Mouse (Mus musculus) heart, embryonic 10.5 days (tissue): ENCODE measurements around the gene Sntb2. TPM values are rescaled to one million over a fixed set of nuclear protein-coding genes. Genes with fewer than 3 reads are reported as not detected.
"Not testable (repeated sequence)": the region's sequence is repeated elsewhere in the genome, so short reads cannot be mapped to it uniquely, and the experiment has no call there.

ENCODE experiments used
- DNase-seq: peaks from one replicate; pipeline ENCODE4 v3.0.0-alpha.2; 2017; ENCODE audit warnings: low spot score
- H3K27ac ChIP-seq: fragments of 300-500 bp; sonication (generic); 2 replicates; pipeline ENCODE4 v1.5.1; 2016; ENCODE audit warnings: mild to moderate bottlenecking
- H3K27me3 ChIP-seq: fragments of 300-500 bp; sonication (generic); 2 replicates; pipeline ENCODE4 v1.6.1; 2016; ENCODE audit warnings: mild to moderate bottlenecking; ENCODE audit not compliant: poor library complexity, insufficient read depth, severe bottlenecking
- H3K36me3 ChIP-seq: fragments of 300-500 bp; sonication (generic); 2 replicates; pipeline ENCODE4 v1.6.1; 2016; ENCODE audit warnings: mild to moderate bottlenecking, moderate library complexity
- H3K4me1 ChIP-seq: fragments of 300-500 bp; sonication (generic); 2 replicates; pipeline ENCODE4 v1.6.1; 2016; ENCODE audit warnings: mild to moderate bottlenecking
- H3K4me3 ChIP-seq: fragments of 300-500 bp; sonication (generic); 2 replicates; pipeline ENCODE4 v1.5.1; 2016; ENCODE audit warnings: mild to moderate bottlenecking, moderate library complexity
- H3K9me3 ChIP-seq: fragments of 300-500 bp; sonication (generic); 2 replicates; pipeline ENCODE4 v1.6.1; 2016; ENCODE audit warnings: mild to moderate bottlenecking, moderate library complexity
- WGBS: fragments of 180-500 bp; shearing (Covaris S2); methylation state at CpG from one replicate; pipeline ENCODE4 v1.1.7; 2016; 5-methylcytosine and 5-hydroxymethylcytosine counted together
- polyA plus RNA-seq: library from polyadenylated mRNA; unstranded; fragments of >200 nt; fragmentation: Nextera tagmentation; extraction: Ambion mirVana; gene quantifications from 2 replicates; pipeline ENCODE4 v1.2.1, GENCODE M21; 2016

The Sntb2 gene
- polyA plus RNA-seq, 1 experiment from 2014 or later = 9.8 TPM

DNA sequence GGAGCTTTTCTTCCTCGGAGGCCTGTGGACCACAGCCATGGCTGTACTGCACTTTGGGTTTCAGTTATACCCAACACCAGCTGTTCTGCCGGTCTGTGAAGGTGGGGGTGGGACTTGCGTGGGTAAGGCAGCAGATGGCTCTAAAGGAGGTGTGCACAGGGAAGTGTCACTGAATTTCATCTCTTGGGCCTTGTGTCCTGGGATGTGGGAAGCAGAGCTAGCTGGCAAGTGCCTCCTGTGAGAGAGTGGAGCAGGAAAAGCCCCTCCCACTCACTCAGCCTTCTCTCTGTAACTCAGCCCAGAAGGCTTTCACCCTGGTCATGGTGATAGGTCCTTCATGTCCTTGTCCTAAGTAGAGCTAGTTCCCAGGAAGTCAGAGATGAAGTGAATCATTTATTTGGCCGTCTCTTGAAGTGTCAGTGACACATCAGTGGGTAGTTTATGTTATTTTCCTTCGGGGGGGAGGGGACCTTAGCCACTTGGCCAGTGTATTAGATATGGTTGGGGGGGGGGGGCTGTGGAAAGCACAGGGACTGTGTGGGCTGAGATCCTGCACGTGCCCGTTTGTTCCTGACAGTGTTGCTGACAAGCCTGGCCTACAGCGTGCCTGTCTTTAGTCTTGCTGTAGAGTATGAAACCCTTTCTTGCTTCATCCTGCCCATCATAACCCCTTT lies 15.7 kb upstream of the Sntb2 start:
- no peak overlapping the region for H3K4me3 ChIP-seq
- H3K36me3 ChIP-seq = peaks cover 87% of the 10 kb centered on the region
- H3K4me1 ChIP-seq = peaks cover 4% of the 10 kb centered on the region; the same call in 1 of the 2 replicates
- DNase-seq = no peak
- no peaks in the 10 kb centered on the region for H3K27me3 ChIP-seq
- 93% methylated on average over 8 of the region's 8 CpGs for WGBS
- no peak overlapping the region for H3K27ac ChIP-seq
- no peaks in the 10 kb centered on the region for H3K9me3 ChIP-seq

DNA sequence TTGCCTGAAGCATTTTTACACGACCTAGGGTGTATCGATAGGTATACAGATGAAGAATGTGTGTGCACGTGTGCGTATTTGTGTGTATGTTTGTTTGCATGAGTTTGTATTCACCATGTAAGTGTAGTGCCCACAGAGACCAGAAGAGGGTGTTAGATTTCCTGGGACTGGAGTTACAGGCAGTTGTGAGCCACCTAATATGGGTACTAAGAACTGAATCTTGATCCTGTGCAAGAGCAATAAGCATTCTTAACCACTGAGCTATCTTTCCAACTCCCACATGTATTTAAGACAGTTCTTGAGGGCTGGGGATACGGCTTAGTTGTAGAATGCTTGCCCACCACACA lies 15.2 kb upstream of the Sntb2 start:
- DNase-seq = no peak
- Histone ChIP-seq H3K36me3 (peaks cover 81% of the 10 kb centered on the region), H3K9me3 (no peaks in the 10 kb centered on the region), H3K27ac (no peak overlapping the region), H3K27me3 (no peaks in the 10 kb centered on the region), H3K4me1 (peaks cover 4% of the 10 kb centered on the region; the same call in 1 of the 2 replicates), H3K4me3 (no peak overlapping the region)
- 95% methylated on average over 5 of the region's 5 CpGs for WGBS

DNA sequence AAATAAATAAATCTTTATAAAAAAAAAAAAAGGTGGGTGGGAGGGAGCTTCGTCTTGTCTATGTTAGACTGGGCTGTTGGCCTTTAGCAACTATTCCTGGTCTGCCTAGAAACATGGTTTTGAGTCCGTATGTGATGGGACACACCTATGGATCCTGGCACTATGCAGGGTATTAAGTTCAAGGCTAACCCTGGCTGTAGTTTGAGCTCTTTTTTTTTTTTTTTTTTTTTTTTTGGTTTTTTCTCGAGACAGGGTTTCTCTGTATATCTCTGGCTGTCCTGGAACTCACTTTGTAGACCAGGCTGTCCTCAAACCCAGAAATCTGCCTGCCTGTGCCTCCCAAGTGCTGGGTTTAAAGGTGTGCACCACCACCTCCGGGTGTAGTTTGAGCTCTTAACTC lies 11.5 kb upstream of the Sntb2 start:
- Histone ChIP-seq H3K9me3 (no peaks in the 10 kb centered on the region), H3K36me3 (peaks cover 45% of the 10 kb centered on the region), H3K27me3 (no peaks in the 10 kb centered on the region), H3K4me3 (no peak overlapping the region), H3K4me1 (peaks cover 4% of the 10 kb centered on the region; the same call in 1 of the 2 replicates), H3K27ac (no peak overlapping the region)
- WGBS = 87% methylated on average over 4 of the region's 4 CpGs
- no peak for DNase-seq

DNA sequence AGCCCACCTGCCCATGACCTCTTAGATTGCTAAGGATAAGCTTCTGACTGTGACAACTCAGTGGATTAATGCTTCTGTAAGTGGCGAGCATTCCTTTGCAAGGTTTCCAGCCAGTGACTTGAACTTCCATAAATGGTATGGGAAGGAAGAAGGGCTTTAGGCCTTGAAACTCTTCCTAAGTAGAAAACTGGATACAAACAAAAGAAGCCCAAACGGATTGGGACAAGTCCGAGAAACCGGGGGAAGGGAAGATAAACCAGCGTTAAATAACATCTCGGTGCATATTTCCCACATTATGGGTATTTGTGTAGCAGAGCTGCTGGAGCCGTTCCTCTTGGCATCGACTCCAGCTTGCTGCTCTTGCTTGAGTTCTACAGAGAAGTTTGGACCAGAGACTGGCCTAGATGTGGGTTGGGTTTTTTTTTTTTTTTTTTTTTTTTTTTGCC lies 10.6 kb upstream of the Sntb2 start:
- peaks cover 4% of the 10 kb centered on the region; the same call in 1 of the 2 replicates for H3K4me1 ChIP-seq
- peaks cover 36% of the 10 kb centered on the region for H3K36me3 ChIP-seq
- no peaks in the 10 kb centered on the region for H3K9me3 ChIP-seq
- no peak overlapping the region for H3K27ac ChIP-seq
- WGBS = 77% methylated on average over 8 of the region's 8 CpGs
- no peaks in the 10 kb centered on the region for H3K27me3 ChIP-seq
- no peak overlapping the region for H3K4me3 ChIP-seq
- peak; percentile 46 for DNase-seq

DNA sequence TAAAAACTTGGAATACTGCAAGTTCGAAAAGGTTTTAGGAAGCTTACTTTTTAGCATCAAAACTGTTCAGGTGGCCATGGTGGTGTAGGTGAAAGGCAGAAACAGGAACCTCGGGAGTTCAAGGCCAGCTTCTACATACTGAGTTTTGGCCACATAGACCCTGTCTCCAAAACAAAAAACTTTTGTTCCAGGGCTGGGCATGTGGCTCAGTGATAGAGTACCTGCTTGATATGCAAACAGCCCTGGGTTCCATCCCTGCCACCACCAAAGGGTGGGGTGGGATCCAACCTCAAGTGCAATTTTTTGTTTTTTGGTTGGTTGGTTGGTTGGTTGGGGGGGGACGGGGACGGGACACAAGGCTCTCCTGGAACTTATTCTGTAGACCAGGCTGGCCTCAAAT lies 10.1 kb upstream of the Sntb2 start:
- no peak overlapping the region for H3K4me3 ChIP-seq
- no peaks in the 10 kb centered on the region for H3K27me3 ChIP-seq
- no peak overlapping the region for H3K27ac ChIP-seq
- peaks cover 31% of the 10 kb centered on the region for H3K36me3 ChIP-seq
- WGBS = 90% methylated on average over 4 of the region's 4 CpGs
- DNase-seq = no peak
- peaks cover 4% of the 10 kb centered on the region; the same call in 1 of the 2 replicates for H3K4me1 ChIP-seq
- no peaks in the 10 kb centered on the region for H3K9me3 ChIP-seq

DNA sequence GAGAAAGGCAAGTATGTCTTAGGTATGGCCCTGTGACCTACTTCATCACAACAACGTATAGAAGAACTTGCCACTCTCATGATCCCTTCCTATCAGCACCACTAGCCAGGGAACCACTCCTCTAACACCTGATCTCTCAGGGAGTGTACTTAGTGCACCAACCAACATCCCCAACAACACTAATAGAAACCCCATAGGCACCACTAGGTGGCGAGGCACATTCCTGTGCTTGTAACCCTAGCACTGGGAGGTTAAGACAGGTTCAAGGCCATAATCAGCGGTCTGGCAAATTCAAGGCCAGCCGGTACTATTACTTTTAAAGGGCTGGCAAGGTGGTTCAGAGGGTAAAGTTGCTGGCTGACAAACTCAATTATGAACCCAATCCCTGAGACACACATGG lies 8.3 kb upstream of the Sntb2 start:
- H3K4me3 ChIP-seq = no peak overlapping the region
- no peaks in the 10 kb centered on the region for H3K27me3 ChIP-seq
- no peaks in the 10 kb centered on the region for H3K9me3 ChIP-seq
- peaks cover 5% of the 10 kb centered on the region; the same call in 1 of the 2 replicates for H3K4me1 ChIP-seq
- no peak for DNase-seq
- peaks cover 14% of the 10 kb centered on the region for H3K36me3 ChIP-seq
- 48% methylated on average over 4 of the region's 4 CpGs for WGBS
- H3K27ac ChIP-seq = no peak overlapping the region

DNA sequence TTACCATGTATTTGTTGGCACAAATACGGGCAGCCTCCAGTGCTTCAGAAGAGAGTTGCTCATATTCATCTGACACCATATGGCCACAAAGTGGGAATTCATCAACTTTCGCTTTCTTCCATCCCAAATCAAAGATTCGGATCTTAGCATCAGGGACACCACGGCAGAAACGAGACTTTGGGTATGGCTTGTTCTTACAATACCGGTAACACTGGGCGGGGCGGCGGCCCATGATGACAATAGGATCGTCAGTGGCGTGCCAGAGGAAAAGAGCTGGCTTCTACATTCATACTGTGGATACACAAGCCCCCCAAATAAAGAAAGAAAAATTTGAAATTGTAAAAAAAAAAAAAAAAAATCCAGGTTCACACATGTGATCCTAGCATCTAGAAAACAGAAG lies 7.4 kb upstream of the Sntb2 start:
- H3K27ac ChIP-seq, H3K9me3 ChIP-seq, DNase-seq, H3K36me3 ChIP-seq, H3K27me3 ChIP-seq, H3K4me3 ChIP-seq: not testable (repeated sequence)
- 90% methylated on average over 11 of the region's 11 CpGs for WGBS
- peaks cover 10% of the 10 kb centered on the region for H3K4me1 ChIP-seq

DNA sequence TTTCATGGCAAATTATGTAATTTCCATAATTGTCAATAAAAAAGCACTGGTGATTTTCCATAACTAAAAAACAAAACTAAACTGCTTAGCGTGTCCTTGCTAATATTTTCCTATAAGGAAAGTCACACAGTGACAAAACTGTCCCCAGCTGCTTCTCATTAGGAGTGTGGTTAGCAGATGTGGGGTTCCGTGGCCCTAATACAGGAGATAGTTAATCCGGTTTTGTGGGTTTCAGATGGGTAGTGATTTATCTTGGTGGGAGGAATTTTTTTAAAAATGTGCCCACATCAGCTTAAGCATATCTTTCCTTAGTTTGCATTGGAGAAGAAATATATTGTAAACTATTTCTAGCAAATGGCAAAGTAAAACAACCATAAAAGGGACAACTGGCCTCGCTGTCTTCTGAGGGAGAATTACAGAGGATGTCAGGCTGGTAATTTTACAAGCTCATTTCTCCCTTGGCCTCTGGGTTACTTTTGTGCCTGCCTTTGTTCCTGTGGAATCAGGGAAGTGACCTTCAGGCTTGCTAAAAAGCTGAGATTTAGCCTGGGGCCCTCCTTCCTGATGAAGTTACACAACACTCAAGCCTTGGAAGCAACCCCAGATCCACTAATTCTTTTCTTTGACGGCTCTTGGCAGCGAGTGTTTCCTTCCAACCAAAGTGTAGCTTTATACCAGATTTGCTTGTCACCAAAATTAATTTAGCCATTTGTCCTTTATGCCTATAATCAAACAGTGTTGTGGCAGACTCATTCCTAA lies 6.2 kb upstream of the Sntb2 start:
- Histone ChIP-seq H3K27ac (0 out of 2 replicates have a peak overlapping the region, but pooled peaks have one; percentile 31), H3K27me3 (no peaks in the 10 kb centered on the region), H3K4me3 (no peak overlapping the region), H3K4me1 (peaks cover 10% of the 10 kb centered on the region), H3K9me3 (no peaks in the 10 kb centered on the region), H3K36me3 (no peaks in the 10 kb centered on the region)
- WGBS = 76% methylated on average over 6 of the region's 6 CpGs
- no peak for DNase-seq

DNA sequence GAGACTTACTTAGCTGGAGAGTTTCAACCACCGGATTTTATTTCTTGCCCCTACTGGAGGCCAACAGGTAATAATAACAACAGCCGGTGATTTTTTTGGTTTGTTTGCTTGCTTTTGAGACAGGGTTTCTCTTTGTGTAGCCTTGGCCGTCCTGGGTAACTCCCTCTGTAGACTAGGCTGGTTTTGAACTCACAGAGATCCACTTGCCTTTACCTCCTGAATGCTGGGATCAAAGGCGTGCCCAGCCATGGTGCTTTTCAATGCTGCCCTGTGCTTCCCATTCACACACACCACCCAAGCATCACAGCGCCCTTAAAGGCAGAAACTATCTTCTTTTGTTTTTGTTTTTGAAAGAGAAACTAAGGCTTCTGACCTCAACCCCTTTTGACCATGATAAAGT lies 5.6 kb upstream of the Sntb2 start:
- 82% methylated on average over 5 of the region's 5 CpGs for WGBS
- H3K27ac ChIP-seq = no peak overlapping the region

DNA sequence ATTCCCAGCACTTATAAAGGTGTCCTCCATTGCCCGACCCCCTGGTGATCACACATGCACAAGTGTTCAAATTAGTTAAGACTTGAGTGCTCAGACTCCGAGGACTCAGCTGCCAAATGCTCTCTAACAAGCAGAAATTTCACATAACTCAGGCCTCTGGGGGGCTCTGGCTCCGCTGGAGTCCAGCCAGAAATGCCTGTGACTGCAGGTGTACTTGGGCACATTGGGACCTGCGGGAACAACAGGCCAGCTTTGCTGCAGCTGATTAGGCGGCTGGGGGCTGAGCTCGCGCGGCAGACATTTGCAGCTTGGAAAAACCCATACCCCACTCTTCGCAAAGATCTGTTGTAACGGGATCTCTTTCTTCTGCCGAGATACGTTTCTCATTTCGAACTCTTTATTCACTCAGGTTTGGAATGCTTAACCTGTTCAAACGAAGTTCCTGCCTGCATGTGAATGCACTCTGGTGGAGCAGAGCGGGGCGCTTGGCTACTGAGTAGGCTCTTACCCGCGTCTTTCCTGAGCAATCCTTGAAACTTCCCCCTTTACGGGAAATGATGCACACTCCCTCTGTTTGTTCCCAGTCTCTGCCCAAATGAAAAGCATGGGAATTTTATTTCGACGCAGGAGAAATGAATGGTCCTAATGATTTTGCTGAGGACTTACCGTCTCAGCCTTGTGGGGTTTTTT lies 3.0 kb upstream of the Sntb2 start:
- Histone ChIP-seq H3K4me1 (peaks cover 18% of the 10 kb centered on the region), H3K27ac (peak overlapping the region; percentile 75; the same call in 1 of the 2 replicates)
- no peak for DNase-seq

More for the DNA sequence above, 5.6 kb upstream of the Sntb2 start:
- peaks cover 6% of the 10 kb centered on the region for H3K4me1 ChIP-seq
- DNase-seq = no peak
- no peak overlapping the region for H3K4me3 ChIP-seq
- H3K27me3 ChIP-seq = no peaks in the 10 kb centered on the region
- no peaks in the 10 kb centered on the region for H3K9me3 ChIP-seq
- no peaks in the 10 kb centered on the region for H3K36me3 ChIP-seq

DNA sequence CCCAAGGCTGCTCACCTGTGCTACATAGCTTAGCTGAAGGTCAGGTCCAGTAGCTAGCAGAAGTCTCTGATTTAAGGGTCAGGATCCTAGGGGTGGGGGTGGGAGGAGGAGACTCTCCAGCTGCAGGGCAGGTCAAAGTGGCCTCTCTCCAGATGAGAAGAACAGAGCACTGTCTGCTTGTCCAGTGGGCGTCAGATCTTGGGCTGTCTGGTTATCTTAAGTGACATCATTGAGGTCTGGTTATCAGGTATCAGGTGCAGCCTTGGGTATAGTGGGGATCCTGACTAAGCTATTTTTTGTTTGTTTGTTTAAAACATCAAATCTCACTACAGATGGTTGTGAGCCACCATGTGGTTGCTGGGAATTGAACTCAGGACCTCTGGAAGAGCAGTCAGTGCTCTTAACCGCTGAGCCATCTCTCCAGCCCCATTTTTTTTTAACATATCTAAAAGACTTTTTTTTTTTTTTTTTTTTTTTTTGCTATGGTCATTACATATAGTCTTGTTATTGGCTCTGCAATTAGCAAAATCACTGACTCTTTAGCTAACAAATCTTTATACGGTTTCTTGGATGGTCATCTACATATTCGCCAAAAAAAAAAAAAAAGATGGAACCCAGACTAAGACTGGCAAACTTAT lies 1.9 kb upstream of the Sntb2 start:
- DNase-seq = no peak
- Histone ChIP-seq H3K27me3 (no peaks in the 10 kb centered on the region), H3K4me3 (no peak overlapping the region), H3K4me1 (peaks cover 21% of the 10 kb centered on the region), H3K9me3 (no peaks in the 10 kb centered on the region), H3K27ac (no peak overlapping the region), H3K36me3 (no peaks in the 10 kb centered on the region)
- WGBS = 77% methylated on average over 4 of the region's 4 CpGs

More for the DNA sequence above, 3.0 kb upstream of the Sntb2 start:
- Histone ChIP-seq H3K27me3 (no peaks in the 10 kb centered on the region), H3K36me3 (no peaks in the 10 kb centered on the region), H3K9me3 (no peaks in the 10 kb centered on the region), H3K4me3 (peak overlapping the region; percentile 50)
- 16% methylated on average over 22 of the region's 22 CpGs for WGBS

DNA sequence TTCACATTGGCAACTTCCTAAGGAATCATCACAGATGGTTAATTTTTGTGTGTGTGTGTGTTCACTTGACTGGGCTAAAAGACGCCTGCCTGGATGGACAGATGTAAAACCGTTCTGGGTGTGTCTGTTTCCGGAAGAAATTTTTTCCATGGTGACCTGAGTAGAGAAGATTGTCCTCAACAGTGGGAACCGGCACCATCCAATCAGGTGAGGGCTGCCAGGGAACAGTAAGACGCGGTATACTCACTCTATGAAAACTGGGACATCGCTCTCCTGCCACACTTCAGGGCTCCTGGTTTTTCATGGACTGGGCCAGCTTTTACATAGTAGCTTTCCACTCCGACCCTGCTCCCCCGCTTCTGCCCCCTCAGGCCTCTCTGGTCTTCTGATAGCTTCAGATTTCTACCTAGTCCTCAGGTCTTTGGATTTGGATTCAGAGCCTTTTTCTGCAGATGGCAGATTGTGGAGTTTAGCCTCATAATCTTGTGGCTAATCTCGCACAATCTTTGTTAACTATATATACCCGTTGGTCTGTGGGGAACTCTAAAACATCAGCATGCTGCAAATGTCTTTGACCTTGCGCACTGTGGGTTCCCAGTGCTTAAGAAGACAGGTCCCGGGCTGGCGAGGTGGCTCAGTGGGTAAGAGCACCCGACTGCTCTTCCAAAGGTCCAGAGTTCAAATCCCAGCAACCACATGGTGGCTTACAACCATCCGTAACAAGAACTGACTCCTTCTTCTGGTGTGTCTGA lies 1.1 kb upstream of the Sntb2 start:
- Histone ChIP-seq H3K4me3 (no peak overlapping the region), H3K27ac (no peak overlapping the region), H3K36me3 (no peaks in the 10 kb centered on the region), H3K27me3 (no peaks in the 10 kb centered on the region), H3K9me3 (no peaks in the 10 kb centered on the region), H3K4me1 (peaks cover 22% of the 10 kb centered on the region)
- WGBS = 71% methylated on average over 16 of the region's 16 CpGs
- no peak for DNase-seq
